Mouse (Mus musculus) C2C12 (cell line): ENCODE measurements around the gene Pkd1.

Source experiments
- CTCF ChIP-seq: IDR thresholded peaks from one replicate; pipeline ENCODE4 v1.5.1; 2011; ENCODE audit not compliant: control insufficient read depth, insufficient read depth, insufficient read length
- MAX ChIP-seq: IDR thresholded peaks from one replicate; pipeline ENCODE4 v1.6.1; 2011; ENCODE audit warnings: mild to moderate bottlenecking, control low read depth
- MYOD1 ChIP-seq: IDR thresholded peaks from one replicate; pipeline ENCODE4 v1.6.1; 2011; ENCODE audit warnings: low read depth; ENCODE audit not compliant: control insufficient read depth, insufficient read length
- USF1 ChIP-seq: IDR thresholded peaks from one replicate; pipeline ENCODE4 v1.6.1; 2011; ENCODE audit warnings: low read depth, mild to moderate bottlenecking, control low read depth, moderate library complexity

GRCm38 (mm10) chr17:24603961-24604360 is 54.3 kb downstream of the Pkd1 start:
- TF ChIP-seq CTCF, result no peak
- no peak for TF ChIP-seq MAX
- TF ChIP-seq MYOD1, result no peak
- TF ChIP-seq USF1, result no peak
